Mouse (Mus musculus) thymus, adult 2 months (tissue): ENCODE measurements around the gene Stoml3.

ENCODE experiments used
- CTCF ChIP-seq: fragments of 200-500 bp; IDR thresholded peaks from 2 replicates; pipeline ENCODE4 v1.5.1; 2012; ENCODE audit warnings: mild to moderate bottlenecking, control low read depth, low read length, moderate library complexity, borderline replicate concordance; ENCODE audit not compliant: control insufficient read depth, poor library complexity, insufficient read depth; ENCODE audit errors: extremely low read depth
- POLR2A ChIP-seq: fragments of 200-500 bp; IDR thresholded peaks from 2 replicates; pipeline ENCODE4 v1.6.1; 2012; ENCODE audit warnings: mild to moderate bottlenecking, low read length, control low read depth, moderate library complexity; ENCODE audit not compliant: control insufficient read depth, poor library complexity, insufficient read depth; ENCODE audit errors: extremely low read depth

GRCm38 (mm10) chr3:53474179-53474578 is 14.3 kb upstream of the Stoml3 start:
- TF ChIP-seq POLR2A: no peak
- TF ChIP-seq CTCF: no peak
